Mouse (Mus musculus) brown adipose tissue, adult 24 weeks (tissue): Measurements from ENCODE around the gene Ghrl. TPM values are rescaled to one million over a fixed set of nuclear protein-coding genes. Genes with fewer than 3 reads are reported as not detected.
"Not testable (repeated sequence)": the region's sequence is repeated elsewhere in the genome, so short reads cannot be mapped to it uniquely, and the experiment has no call there.

ENCODE experiments used
- H3K27ac ChIP-seq: fragments of 200-500 bp; replicated peaks from 2 replicates; pipeline ENCODE4 v1.5.1; 2012; ENCODE audit warnings: low read depth, mild to moderate bottlenecking, low read length
- H3K4me1 ChIP-seq: fragments of 200-500 bp; 2 replicates; pipeline ENCODE4 v1.6.1; 2012; ENCODE audit warnings: low read length, mixed read lengths; ENCODE audit not compliant: control insufficient read depth, insufficient read depth, insufficient read length
- H3K4me3 ChIP-seq: fragments of 200-500 bp; 2 replicates; pipeline ENCODE4 v1.5.1; 2012; ENCODE audit warnings: low read depth, mild to moderate bottlenecking, low read length, moderate library complexity; ENCODE audit not compliant: insufficient read depth
- polyA plus RNA-seq: library from polyadenylated mRNA; stranded (reverse); fragments of >200 nt; gene quantifications from 2 replicates; pipeline ENCODE4 v1.2.4, GENCODE M21; 2012; ENCODE audit not compliant: missing spikeins, insufficient read depth, insufficient read length

The Ghrl gene
- polyA plus RNA-seq, 1 experiment = not detected

- H3K4me1 ChIP-seq = no peaks in the 10 kb centered on the region
- H3K4me3 ChIP-seq = no peak overlapping the region
- no peak overlapping the region for H3K27ac ChIP-seq
Measured at GRCm38 (mm10) chr6:113717541-113717940, 2.1 kb downstream of the Ghrl start.

GRCm38 (mm10) chr6:113714797-113715196 lies 4.9 kb downstream of the Ghrl start:
- no peak overlapping the region for H3K27ac ChIP-seq
- H3K4me1 ChIP-seq = no peaks in the 10 kb centered on the region
- no peak overlapping the region for H3K4me3 ChIP-seq

- no peaks in the 10 kb centered on the region for H3K4me1 ChIP-seq
- no peak overlapping the region for H3K4me3 ChIP-seq
- peak overlapping the region; percentile 19; the same call in 1 of the 2 replicates for H3K27ac ChIP-seq
Measured at GRCm38 (mm10) chr6:113714276-113714675, 5.4 kb downstream of the Ghrl start.

GRCm38 (mm10) chr6:113713389-113713788 lies 6.3 kb downstream of the Ghrl start:
- H3K4me1 ChIP-seq, H3K4me3 ChIP-seq, H3K27ac ChIP-seq: not testable (repeated sequence)

- H3K4me1 ChIP-seq = no peaks in the 10 kb centered on the region
- no peak overlapping the region for H3K27ac ChIP-seq
- H3K4me3 ChIP-seq = no peak overlapping the region
Measured at GRCm38 (mm10) chr6:113712718-113713117, 7.0 kb downstream of the Ghrl start.

- Histone ChIP-seq H3K27ac (peak overlapping the region; percentile 88), H3K4me1 (peaks cover 7% of the 10 kb centered on the region), H3K4me3 (peak overlapping the region; percentile 68)
Measured at GRCm38 (mm10) chr6:113697222-113698205, 22.2 kb downstream of the Ghrl start.

- H3K4me1 ChIP-seq = peaks cover 7% of the 10 kb centered on the region
- peak within 1 kb of the TSS; percentile 68 for H3K4me3 ChIP-seq
- peak within 1 kb of the TSS; percentile 99 for H3K27ac ChIP-seq
Measured at GRCm38 (mm10) chr6:113696582-113697221, 23.0 kb downstream of the Ghrl start, which contains the start of gene Tatdn2. Gene Tatdn2 (plus strand): TSS chr6:113697050.

GRCm38 (mm10) chr6:113695766-113696355 lies 23.8 kb downstream of the Ghrl start:
- H3K4me1 ChIP-seq = peaks cover 11% of the 10 kb centered on the region
- H3K4me3 ChIP-seq = peak overlapping the region; percentile 51; the same call in 1 of the 2 replicates
- peak overlapping the region; percentile 99 for H3K27ac ChIP-seq

- no peak overlapping the region for H3K4me3 ChIP-seq
- peak overlapping the region; percentile 99 for H3K27ac ChIP-seq
- peaks cover 15% of the 10 kb centered on the region for H3K4me1 ChIP-seq
Measured at GRCm38 (mm10) chr6:113695203-113695602, 24.5 kb downstream of the Ghrl start.

- Histone ChIP-seq H3K4me1 (peaks cover 19% of the 10 kb centered on the region), H3K27ac (peak overlapping the region; percentile 21), H3K4me3 (no peak overlapping the region)
Measured at GRCm38 (mm10) chr6:113693377-113693776, 26.3 kb downstream of the Ghrl start.

GRCm38 (mm10) chr6:113692661-113693133 lies 27.0 kb downstream of the Ghrl start:
- Histone ChIP-seq H3K27ac (peak overlapping the region; percentile 82), H3K4me3 (no peak overlapping the region), H3K4me1 (peaks cover 19% of the 10 kb centered on the region)

GRCm38 (mm10) chr6:113691084-113691462 lies 28.6 kb downstream of the Ghrl start:
- peak overlapping the region; percentile 39 for H3K4me3 ChIP-seq
- peaks cover 17% of the 10 kb centered on the region for H3K4me1 ChIP-seq
- H3K27ac ChIP-seq = peak overlapping the region; percentile 97

- Histone ChIP-seq H3K4me3 (peak overlapping the region; percentile 39), H3K4me1 (peaks cover 14% of the 10 kb centered on the region)
Measured at GRCm38 (mm10) chr6:113690400-113691083, 29.1 kb downstream of the Ghrl start.

GRCm38 (mm10) chr6:113690008-113690399 lies 29.7 kb downstream of the Ghrl start:
- Histone ChIP-seq H3K27ac (peak overlapping the region; percentile 97), H3K4me1 (peaks cover 14% of the 10 kb centered on the region), H3K4me3 (no peak overlapping the region)

More at GRCm38 (mm10) chr6:113690400-113691083, 29.1 kb downstream of the Ghrl start:
- peak overlapping the region; percentile 97 for H3K27ac ChIP-seq
